Comparison of ENCODE assay signal across 8 mouse cellular contexts in genomic region chr2:33130526-33131483, GRCm38 (mm10). TPM values are rescaled to one million over a fixed set of nuclear protein-coding genes. Genes with fewer than 3 reads are reported as not detected.
DNase-seq lines count a peak whose midpoint lies in the region; ATAC-seq and TF ChIP-seq lines count a peak whose summit lies in the region.

No protein-coding gene starts in this region.

- H3K4me3 ChIP-seq in bone marrow, adult 2 months (replicated peaks; ENCODE audit: control insufficient read depth, low read depth, low read length): peak overlapping the region; percentile 61
- H3K4me3 ChIP-seq in embryonic facial prominence, embryonic 15.5 days (replicated peaks): peak overlapping the region; percentile 73
- H3K4me3 ChIP-seq in limb, embryonic 14.5 days (replicated peaks; ENCODE audit: low read length): peak overlapping the region; percentile 80
- H3K4me3 ChIP-seq in midbrain, postnatal 0 days (ENCODE audit: low read depth, low read length): peak overlapping the region; percentile 74

- H3K9me3 ChIP-seq in embryonic facial prominence, embryonic 15.5 days (replicated peaks): no peaks in the 10 kb centered on the region
- H3K9me3 ChIP-seq in limb, embryonic 14.5 days (ENCODE audit: control insufficient read depth, low read length): no peaks in the 10 kb centered on the region
- H3K9me3 ChIP-seq in midbrain, postnatal 0 days (ENCODE audit: low read length): no peaks in the 10 kb centered on the region

- H3K4me1 ChIP-seq in bone marrow, adult 2 months (ENCODE audit: control insufficient read depth, insufficient read depth, low read length): no peaks in the 10 kb centered on the region; the same call in 1 of the 2 replicates
- peaks cover 20% of the 10 kb centered on the region for H3K4me1 ChIP-seq in embryonic facial prominence, embryonic 15.5 days
- H3K4me1 ChIP-seq in limb, embryonic 14.5 days (ENCODE audit: control insufficient read depth, insufficient read depth, low read length): peaks cover 9% of the 10 kb centered on the region
- peaks cover 10% of the 10 kb centered on the region; the same call in 1 of the 2 replicates for H3K4me1 ChIP-seq in midbrain, postnatal 0 days (ENCODE audit: insufficient read depth, low read length)

- peak overlapping the region; percentile 24; the same call in 1 of the 2 replicates for H3K27ac ChIP-seq in bone marrow, adult 2 months (ENCODE audit: control insufficient read depth, insufficient read depth, low read depth, low read length, poor library complexity)
- H3K27ac ChIP-seq in embryonic facial prominence, embryonic 15.5 days (replicated peaks): peak overlapping the region; percentile 55; the same call in 1 of the 2 replicates
- no peak overlapping the region for H3K27ac ChIP-seq in limb, embryonic 14.5 days (replicated peaks; ENCODE audit: low read depth, low read length)
- H3K27ac ChIP-seq in midbrain, postnatal 0 days (ENCODE audit: low read depth, low read length): peak overlapping the region; percentile 58

- no peak for TF ChIP-seq POLR2A in bone marrow, adult 2 months (IDR thresholded peaks at IDR 0.05; ENCODE audit: borderline replicate concordance, control insufficient read depth, low read depth, low read length)
- TF ChIP-seq POLR2A in limb, embryonic 14.5 days (IDR thresholded peaks at IDR 0.05; ENCODE audit: borderline replicate concordance, extremely low read depth, insufficient read depth, insufficient read length): no peak

- peak; percentile 91 for ATAC-seq in embryonic facial prominence, embryonic 15.5 days (ENCODE audit: insufficient number of reproducible peaks, low FRiP score, low TSS enrichment, low read depth)
- ATAC-seq in limb, embryonic 14.5 days (ENCODE audit: low FRiP score, low read depth): peak; percentile 87
- peak; percentile 88 for ATAC-seq in midbrain, postnatal 0 days (ENCODE audit: low FRiP score)

- WGBS in bone marrow, adult 2 months: under 1% methylated on average over 55 of the region's 55 CpGs
- under 1% methylated on average over 51 of the region's 55 CpGs for WGBS in embryonic facial prominence, embryonic 15.5 days
- WGBS in limb, embryonic 14.5 days: 1% methylated on average over 49 of the region's 55 CpGs
- WGBS in midbrain, postnatal 0 days: under 1% methylated on average over 40 of the region's 55 CpGs

- H3K4me2 ChIP-seq in embryonic facial prominence, embryonic 15.5 days (replicated peaks): peak overlapping the region; percentile 100
- peak overlapping the region; percentile 100 for H3K4me2 ChIP-seq in limb, embryonic 14.5 days (replicated peaks; ENCODE audit: low read depth, low read length, severe bottlenecking)
- peak overlapping the region; percentile 95 for H3K4me2 ChIP-seq in midbrain, postnatal 0 days (ENCODE audit: low read depth, low read length, poor library complexity, severe bottlenecking)

- TF ChIP-seq CTCF in bone marrow, adult 2 months (IDR thresholded peaks at IDR 0.05; ENCODE audit: control insufficient read depth, insufficient read depth, low read length): no peak
- no peak for TF ChIP-seq CTCF in midbrain, postnatal 0 days (IDR thresholded peaks at IDR 0.05)

- H3K36me3 ChIP-seq in embryonic facial prominence, embryonic 15.5 days: no peaks in the 10 kb centered on the region
- H3K36me3 ChIP-seq in limb, embryonic 14.5 days (ENCODE audit: control insufficient read depth, insufficient read depth, low read length): no peaks in the 10 kb centered on the region
- no peaks in the 10 kb centered on the region for H3K36me3 ChIP-seq in midbrain, postnatal 0 days (ENCODE audit: insufficient read depth, low read length)

- peak overlapping the region; percentile 70 for H3K9ac ChIP-seq in embryonic facial prominence, embryonic 15.5 days
- H3K9ac ChIP-seq in limb, embryonic 14.5 days (ENCODE audit: low read depth, low read length, severe bottlenecking): peak overlapping the region; percentile 67
- peak overlapping the region; percentile 89 for H3K9ac ChIP-seq in midbrain, postnatal 0 days (replicated peaks; ENCODE audit: low read length, poor library complexity, severe bottlenecking)

- peaks cover 16% of the 10 kb centered on the region for H3K27me3 ChIP-seq in embryonic facial prominence, embryonic 15.5 days
- peaks cover 23% of the 10 kb centered on the region for H3K27me3 ChIP-seq in limb, embryonic 14.5 days (ENCODE audit: control insufficient read depth, insufficient read depth, low read length)
- H3K27me3 ChIP-seq in midbrain, postnatal 0 days (ENCODE audit: insufficient read depth, low read length): no peaks in the 10 kb centered on the region

- peak; percentile 100 for DNase-seq in 416B (ENCODE audit: low read depth)
- peak; percentile 96 for DNase-seq in heart, adult 8-10 months (ENCODE audit: low spot score)
- peak; percentile 98 for DNase-seq in kidney, adult 9 months
- peak; percentile 96 for DNase-seq in limb, embryonic 14.5 days (ENCODE audit: low spot score)
- peak; percentile 96 for DNase-seq in midbrain, postnatal 0 days (ENCODE audit: low spot score)
- peak; percentile 86 to 91 for DNase-seq in spleen, postnatal 14 days (ENCODE audit: low spot score in 2 of 2)

RNA-seq across cellular contexts. Expression of gene Garnl3, which starts 0.6 kb away (rescaled TPM):
- polyA plus RNA-seq in bone marrow, adult 2 months (2011; ENCODE audit: insufficient read depth, insufficient read length, low replicate concordance, missing spikeins): 0.34 and 0.67 TPM in 2 replicates
- polyA plus RNA-seq in embryonic facial prominence, embryonic 15.5 days (2015; fragmentation: Nextera tagmentation; extraction: Ambion mirVana): 8.8 and 10.7 TPM in 2 replicates
- 1 to 10 TPM; 2.6 to 6.7 (median 3.5) TPM for total RNA-seq in heart, adult 8-10 months (2022)
- 10.1 and 12.0 TPM in 2 replicates for polyA plus RNA-seq in limb, embryonic 14.5 days (2012; rRNA removed)
- polyA plus RNA-seq in limb, embryonic 14.5 days (2014; fragmentation: Nextera tagmentation; extraction: Ambion mirVana): 9.6 and 10.0 TPM in 2 replicates
- 134 and 176 TPM in 2 replicates for total RNA-seq in midbrain, postnatal 0 days (2014; rRNA removed)
- 77.1 and 77.7 TPM in 2 replicates for polyA plus RNA-seq in midbrain, postnatal 0 days (2015; fragmentation: Nextera tagmentation; extraction: Ambion mirVana)
